Mouse (Mus musculus) frontal cortex, postnatal 36 days (tissue): ENCODE measurements around the gene Amotl2.

Experiments
- DNase-seq, 2 experiments: peaks; one replicate each; pipeline ENCODE4 v3.0.0; 2022; ENCODE audit warnings: low spot score in 2 of 2

Amotl2 gene

GRCm38 (mm10) chr9:102777631-102778591 lies 61.4 kb downstream of the Amotl2 start:
- DNase-seq: peak; percentile 14 to 23

- peak; percentile 51 to 58 for DNase-seq
Observed at GRCm38 (mm10) chr9:102779493-102779892, 63.0 kb downstream of the Amotl2 start.
